Mouse (Mus musculus) mature B cell (primary cell): ENCODE measurements around the gene Nav3.

Experiments used
- in situ Hi-C: fragments of 300-500 bp; cut with MboI; formaldehyde crosslinking; loops from 2 replicates; pipeline ENCODE4 v1.14.3; 2019

Nav3 gene

DNA sequence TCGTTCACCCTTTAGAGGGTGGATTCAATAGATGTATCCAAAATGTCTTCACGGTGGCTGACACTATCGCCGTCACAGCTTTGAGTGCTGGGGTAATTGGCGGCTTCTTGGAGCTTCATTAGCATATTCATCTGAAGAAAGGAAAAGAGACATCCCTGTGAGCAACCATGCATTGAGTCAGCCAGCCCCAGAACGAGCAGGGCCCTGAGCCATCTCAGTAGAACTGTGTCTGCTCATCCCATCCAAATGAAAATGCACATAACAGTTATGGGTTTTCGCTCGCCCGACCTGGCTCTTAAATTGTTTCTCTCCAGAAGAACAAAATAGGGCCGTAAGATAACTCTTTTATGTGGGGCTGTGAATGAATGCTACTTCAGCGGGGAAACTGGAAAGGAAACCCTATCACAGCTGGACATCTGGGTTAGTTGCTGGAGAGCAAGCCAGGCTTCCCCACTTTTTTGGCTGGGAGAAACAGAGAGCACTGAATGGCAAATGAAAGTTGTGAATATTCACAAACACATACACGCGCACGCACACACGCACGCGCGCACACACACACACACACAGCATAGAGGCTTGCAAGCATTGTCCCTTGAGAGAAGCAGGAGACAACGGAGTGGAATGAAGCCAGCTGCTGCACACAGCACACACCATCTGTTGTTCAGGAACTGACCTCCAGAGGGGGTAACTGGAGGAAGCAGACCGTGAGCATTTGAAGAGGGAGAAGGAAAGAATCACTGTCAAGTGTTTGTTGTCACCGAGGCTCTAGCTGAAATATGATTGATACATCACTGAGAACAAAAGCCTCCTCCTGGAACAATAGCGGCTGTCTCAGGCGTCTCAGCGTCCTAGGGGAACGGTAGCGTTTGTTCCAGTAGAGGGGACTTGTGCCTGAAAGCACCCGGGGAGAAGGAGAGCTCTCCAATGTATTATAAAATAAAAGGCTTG lies 771.6 kb downstream of the Nav3 start:
- in situ Hi-C loops = no loop called here

DNA sequence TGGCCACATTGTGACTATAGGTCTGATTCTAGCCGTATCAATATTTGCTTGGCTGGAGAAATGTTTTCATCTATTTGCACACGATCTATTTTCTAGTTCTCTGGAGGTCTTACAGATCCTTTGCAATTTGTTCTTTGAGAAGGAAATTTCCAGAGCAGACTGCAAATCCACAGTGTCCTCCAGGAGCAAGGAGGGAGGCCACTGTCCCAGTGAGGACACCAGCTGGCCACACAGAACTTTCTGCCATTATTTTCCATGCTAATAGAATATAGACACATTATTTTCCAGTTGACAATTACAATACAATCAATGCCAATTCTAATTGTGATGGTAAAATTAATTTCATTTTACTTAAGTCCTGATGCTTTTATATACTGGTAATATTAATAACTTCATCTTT lies 783.1 kb downstream of the Nav3 start:
- in situ Hi-C loops = no loop called here

DNA sequence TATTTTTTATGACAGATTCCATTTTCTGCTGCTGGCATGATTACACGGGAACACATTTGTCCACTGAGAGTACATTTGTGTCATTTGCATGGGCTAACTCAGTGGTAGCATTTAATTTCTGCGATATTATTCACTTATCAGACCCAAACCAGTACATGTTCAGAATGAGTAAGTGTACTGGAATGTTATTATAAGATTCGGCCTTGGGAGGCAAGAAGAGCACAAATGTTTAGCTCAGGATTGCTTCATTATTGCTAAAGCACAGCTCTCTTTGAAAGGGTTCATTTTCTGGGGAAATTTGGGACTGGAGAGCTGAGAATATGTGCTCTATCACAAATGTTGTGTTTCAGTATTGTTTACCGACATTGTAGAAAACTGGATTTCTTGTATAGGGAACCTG lies 788.6 kb downstream of the Nav3 start:
- in situ Hi-C loops = no loop called here

DNA sequence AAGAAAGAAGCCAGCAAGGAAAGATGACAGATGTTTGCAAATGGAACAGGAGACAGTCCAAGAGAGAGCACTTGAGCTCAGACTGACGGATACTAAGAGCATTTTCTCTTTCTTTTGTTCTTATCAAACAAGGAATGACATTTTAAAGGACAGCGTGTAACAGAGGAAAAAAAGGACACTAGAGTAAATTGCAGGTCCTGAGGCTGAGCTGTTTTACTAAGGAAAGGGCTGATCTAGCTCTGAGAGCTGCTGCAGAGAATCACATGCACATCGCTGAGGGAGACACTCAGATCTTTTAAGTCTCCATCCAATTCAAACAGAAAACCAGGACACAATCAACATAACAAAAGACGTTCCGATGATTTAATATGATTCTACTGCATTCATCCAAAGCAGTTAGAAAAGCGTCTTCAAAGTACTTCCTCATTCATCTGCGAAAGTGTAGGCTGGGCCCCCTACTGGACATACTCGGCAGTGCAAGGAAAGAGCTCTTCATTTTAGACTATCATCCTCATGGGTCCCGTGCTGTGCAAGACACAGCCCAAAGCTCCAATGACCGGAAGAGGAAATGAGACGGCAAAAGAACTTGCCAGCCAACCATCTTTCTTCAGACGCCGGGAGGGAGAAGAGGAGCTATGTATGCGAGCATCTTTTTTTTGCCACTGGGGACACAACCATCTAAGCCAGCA lies 791.2 kb downstream of the Nav3 start:
- in situ Hi-C loops = no loop called here

DNA sequence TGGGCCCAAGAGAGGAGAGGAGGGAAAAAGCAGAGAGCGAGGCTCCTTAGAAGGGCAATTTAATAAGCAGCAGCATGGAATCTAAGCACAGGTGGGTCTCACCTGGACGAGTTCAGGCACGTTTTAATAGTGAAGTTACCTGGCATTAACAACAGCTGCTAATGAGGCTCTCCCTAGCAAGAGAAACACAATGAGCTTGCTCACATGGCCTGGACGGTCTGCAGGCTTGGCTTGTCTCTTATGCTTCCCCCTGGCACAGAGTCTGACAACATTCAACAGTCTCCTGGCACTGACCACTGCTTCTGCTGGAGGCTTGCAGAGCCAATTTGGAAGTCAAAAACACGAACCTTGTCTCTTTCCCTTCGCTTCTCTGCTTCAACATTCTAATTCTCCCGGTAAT lies 804.5 kb downstream of the Nav3 start:
- in situ Hi-C loops = no loop called here

DNA sequence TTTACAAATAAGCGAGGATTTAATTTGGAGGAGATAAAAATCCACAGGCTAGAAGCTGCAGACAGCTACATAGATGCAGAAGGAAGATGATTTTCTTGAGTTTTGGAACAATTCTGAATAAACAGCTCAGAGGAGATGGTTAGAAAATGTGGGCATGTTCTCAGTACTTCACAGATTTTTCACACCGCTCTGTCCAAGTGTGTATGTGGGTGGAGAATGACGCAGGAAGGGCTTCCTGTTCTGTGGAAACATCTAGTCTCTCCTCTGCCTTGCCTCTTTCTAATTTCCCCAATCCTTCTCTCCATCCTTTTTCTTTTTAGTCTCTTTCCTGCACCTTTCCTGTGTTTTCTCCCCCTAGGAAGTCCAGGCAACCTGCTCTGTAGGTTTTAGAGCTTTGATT lies 812.4 kb downstream of the Nav3 start:
- in situ Hi-C loops = no loop called here

DNA sequence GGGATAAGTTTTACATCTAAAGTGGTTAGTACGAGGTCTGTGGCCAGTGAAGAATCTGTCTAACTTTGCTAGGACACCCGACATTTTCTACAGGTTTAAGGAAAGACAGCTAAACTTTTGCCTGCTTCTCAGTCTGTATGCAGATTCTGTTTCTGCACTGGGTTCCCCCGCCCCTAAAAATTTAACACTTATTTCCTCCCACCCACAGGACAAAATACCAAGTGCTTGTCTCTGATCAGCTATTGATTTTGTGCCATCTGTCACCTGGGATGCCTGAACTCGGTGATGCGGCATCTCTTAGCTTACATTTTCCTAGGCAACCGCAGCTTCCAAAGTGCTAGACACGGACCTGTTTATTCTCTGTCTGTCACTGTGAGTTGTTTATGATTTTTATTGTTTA lies 814.2 kb downstream of the Nav3 start:
- in situ Hi-C loops = no loop called here

DNA sequence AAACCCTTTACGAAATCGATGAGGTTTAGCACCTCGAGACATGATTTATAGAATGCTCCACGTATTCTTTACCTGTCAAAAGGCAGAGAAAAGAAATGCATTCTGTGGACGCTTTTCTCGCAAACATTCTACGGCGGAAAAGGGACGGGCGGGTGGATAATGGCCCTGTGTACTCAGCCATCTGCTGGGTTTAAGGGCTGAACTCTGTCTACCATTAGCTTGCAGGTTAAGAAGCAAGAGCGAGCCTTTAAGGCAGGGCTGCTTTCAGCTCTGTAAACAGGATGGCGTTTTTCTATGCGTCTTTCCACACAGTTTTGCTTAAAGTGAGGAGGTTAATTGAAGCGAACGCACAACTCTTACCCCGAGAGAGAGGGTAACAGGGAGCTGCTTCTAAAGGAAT lies 818.3 kb downstream of the Nav3 start:
- in situ Hi-C loops = no loop called here
